Mouse (Mus musculus): ENCODE data around the gene Inppl1. TPM values are rescaled to one million over a fixed set of nuclear protein-coding genes. Genes with fewer than 3 reads are reported as not detected.
A peak's percentile ranks its signal among the peaks of the same experiment; 100 is the strongest.

Gene Inppl1
- polyA plus RNA-seq, 1 experiment from 2014 or later = 24.6 TPM

DNA sequence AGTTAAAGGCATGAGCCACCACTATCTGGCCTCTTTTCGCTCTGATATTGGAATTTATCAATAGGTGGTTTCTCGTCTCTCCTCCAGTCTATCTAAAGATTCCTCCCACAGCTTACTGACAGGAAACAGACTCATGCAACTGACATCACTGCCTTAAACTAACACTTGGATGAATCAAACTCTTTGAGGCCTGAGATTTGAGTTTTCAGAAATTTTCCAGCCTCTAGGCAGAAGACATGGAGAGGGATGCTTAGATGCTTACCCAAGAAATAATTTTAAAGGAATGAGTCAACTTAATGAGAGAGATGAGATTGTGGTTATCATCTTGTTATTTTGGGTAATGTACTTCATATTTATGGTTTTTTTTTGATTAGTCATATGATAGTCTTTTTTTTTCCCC lies 15.8 kb upstream of the Inppl1 start:
- WGBS = 86% methylated on average over 2 of the region's 2 CpGs
- ATAC-seq (ENCODE audit: low FRiP score, low TSS enrichment) = no peak

DNA sequence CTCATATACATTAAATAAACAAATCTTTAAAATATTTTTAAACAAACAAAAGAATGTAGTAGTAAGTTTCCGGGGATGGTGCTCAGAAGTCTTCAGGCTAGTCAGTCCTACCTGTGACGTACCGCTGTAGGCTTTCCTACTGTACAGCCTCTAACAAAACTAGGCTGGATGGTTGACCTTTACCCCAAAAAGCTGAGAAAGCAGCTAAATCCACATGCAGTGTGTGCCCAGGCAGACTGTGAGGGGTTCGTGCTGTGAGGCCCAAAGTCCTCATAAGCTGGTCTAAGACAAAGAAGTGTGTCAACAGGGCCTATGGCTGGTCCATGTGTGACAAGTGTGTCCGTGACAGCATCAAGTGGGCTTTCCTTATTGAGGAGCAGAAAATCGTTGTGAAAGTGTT lies 14.8 kb upstream of the Inppl1 start:
- Histone ChIP-seq H3K4me2 (replicated peaks; ENCODE audit: low read depth, low read length) (no peak overlapping the region), H3K4me1 (ENCODE audit: control insufficient read depth, insufficient read depth, low read length) (no peaks in the 10 kb centered on the region), H3K27me3 (ENCODE audit: control insufficient read depth, insufficient read depth, low read length) (no peaks in the 10 kb centered on the region), H3K27ac (ENCODE audit: low read depth, low read length) (no peak overlapping the region), H3K36me3 (ENCODE audit: control insufficient read depth, insufficient read depth, low read length) (no peaks in the 10 kb centered on the region), H3K9me3 (ENCODE audit: control insufficient read depth, low read length) (no peaks in the 10 kb centered on the region), H3K9ac (ENCODE audit: low read depth, low read length) (no peak overlapping the region), H3K4me3 (ENCODE audit: low read length) (no peak overlapping the region)
- 92% methylated on average over 6 of the region's 6 CpGs for WGBS
- ATAC-seq (ENCODE audit: low FRiP score, low TSS enrichment) = no peak

More for the DNA sequence above, 15.8 kb upstream of the Inppl1 start:
- Histone ChIP-seq H3K4me1 (ENCODE audit: control insufficient read depth, insufficient read depth, low read length) (no peaks in the 10 kb centered on the region), H3K27ac (ENCODE audit: low read depth, low read length) (no peak overlapping the region), H3K4me3 (ENCODE audit: low read length) (no peak overlapping the region), H3K27me3 (ENCODE audit: control insufficient read depth, insufficient read depth, low read length) (no peaks in the 10 kb centered on the region), H3K9me3 (ENCODE audit: control insufficient read depth, low read length) (no peaks in the 10 kb centered on the region), H3K36me3 (ENCODE audit: control insufficient read depth, insufficient read depth, low read length) (no peaks in the 10 kb centered on the region), H3K9ac (ENCODE audit: low read depth, low read length) (no peak overlapping the region), H3K4me2 (replicated peaks; ENCODE audit: low read depth, low read length) (no peak overlapping the region)

DNA sequence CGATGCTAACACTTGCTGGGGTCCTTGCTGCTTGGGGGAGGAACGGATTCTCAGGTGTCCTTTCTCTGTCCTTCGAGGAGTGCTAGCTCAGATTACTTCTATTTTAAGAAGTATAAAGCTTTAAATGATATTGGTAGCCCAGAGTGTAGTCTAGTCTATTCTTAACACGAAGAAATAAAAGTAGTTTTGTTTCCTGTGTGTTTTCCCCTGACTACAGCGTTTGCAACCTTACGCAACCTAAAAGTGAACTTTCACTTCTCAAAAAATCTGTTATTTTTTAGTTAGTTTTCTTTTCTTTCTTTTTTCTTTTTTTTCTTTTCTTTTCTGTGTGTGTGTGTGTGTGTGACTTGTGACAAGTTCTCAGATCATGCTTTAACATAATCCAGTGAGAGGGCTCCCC lies 13.7 kb upstream of the Inppl1 start:
- no peaks in the 10 kb centered on the region for H3K9me3 ChIP-seq (ENCODE audit: control insufficient read depth, low read length)
- no peaks in the 10 kb centered on the region for H3K27me3 ChIP-seq (ENCODE audit: control insufficient read depth, insufficient read depth, low read length)
- no peaks in the 10 kb centered on the region for H3K4me1 ChIP-seq (ENCODE audit: control insufficient read depth, insufficient read depth, low read length)
- no peak overlapping the region for H3K9ac ChIP-seq (ENCODE audit: low read depth, low read length)
- H3K4me3 ChIP-seq (ENCODE audit: low read length) = no peak overlapping the region
- no peaks in the 10 kb centered on the region for H3K36me3 ChIP-seq (ENCODE audit: control insufficient read depth, insufficient read depth, low read length)
- no peak overlapping the region for H3K4me2 ChIP-seq (replicated peaks; ENCODE audit: low read depth, low read length)
- no peak for ATAC-seq (ENCODE audit: low FRiP score, low TSS enrichment)
- no peak overlapping the region for H3K27ac ChIP-seq (ENCODE audit: low read depth, low read length)
- 75% methylated on average over 6 of the region's 6 CpGs for WGBS

DNA sequence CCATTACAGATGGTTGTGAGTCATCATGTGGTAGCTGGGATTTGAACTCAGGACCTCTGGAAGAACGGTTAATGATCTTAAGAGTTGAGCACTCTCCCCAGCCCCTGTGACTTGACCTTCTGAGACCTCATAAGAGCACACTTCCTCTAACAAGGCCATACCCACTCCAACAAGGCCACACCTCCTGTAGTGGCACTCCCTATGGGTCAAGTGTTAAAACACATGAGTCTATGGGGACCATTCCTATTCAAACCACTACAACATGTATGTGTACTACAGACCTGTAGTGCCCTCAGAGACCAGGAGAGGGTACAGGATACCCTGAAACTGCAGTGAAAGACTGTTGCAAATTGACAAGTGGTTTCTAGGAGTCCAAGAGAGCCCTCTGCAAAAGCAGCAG lies 9.9 kb upstream of the Inppl1 start:
- ATAC-seq (ENCODE audit: low FRiP score, low TSS enrichment) = no peak
- no peaks in the 10 kb centered on the region for H3K27me3 ChIP-seq (ENCODE audit: control insufficient read depth, insufficient read depth, low read length)
- 100% methylated on average over 1 of the region's 1 CpGs for WGBS

DNA sequence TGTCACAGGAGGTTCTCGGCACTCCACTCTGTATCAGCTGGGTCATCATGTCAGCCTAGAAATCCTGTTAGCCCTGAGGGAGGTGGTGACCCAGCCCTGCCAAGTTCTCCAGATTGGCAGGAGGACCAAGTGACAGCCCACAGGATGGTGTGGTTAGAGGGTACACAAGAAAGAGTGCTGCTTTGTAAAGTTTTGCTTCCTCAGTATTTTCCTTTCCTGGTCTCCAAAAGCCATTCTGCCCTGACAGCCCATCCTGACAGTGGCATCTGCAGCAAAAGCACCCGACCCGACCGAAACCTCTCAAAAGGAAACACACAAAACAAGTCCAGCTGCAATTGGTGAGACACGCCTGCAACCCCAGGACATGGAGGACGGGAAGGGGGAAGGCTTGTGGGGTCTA lies 6.2 kb upstream of the Inppl1 start:
- H3K9ac ChIP-seq (ENCODE audit: low read depth, low read length) = no peak overlapping the region
- H3K27ac ChIP-seq (ENCODE audit: low read depth, low read length) = no peak overlapping the region
- no peaks in the 10 kb centered on the region for H3K36me3 ChIP-seq (ENCODE audit: control insufficient read depth, insufficient read depth, low read length)
- peaks cover 2% of the 10 kb centered on the region; the same call in 1 of the 2 replicates for H3K4me1 ChIP-seq (ENCODE audit: control insufficient read depth, insufficient read depth, low read length)
- ATAC-seq (ENCODE audit: low FRiP score, low TSS enrichment) = no peak
- no peak overlapping the region for H3K4me3 ChIP-seq (ENCODE audit: low read length)
- H3K9me3 ChIP-seq (ENCODE audit: control insufficient read depth, low read length) = no peaks in the 10 kb centered on the region
- 77% methylated on average over 6 of the region's 6 CpGs for WGBS
- H3K4me2 ChIP-seq (replicated peaks; ENCODE audit: low read depth, low read length) = no peak overlapping the region
- H3K27me3 ChIP-seq (ENCODE audit: control insufficient read depth, insufficient read depth, low read length) = no peaks in the 10 kb centered on the region

More for the DNA sequence above, 9.9 kb upstream of the Inppl1 start:
- H3K27ac ChIP-seq (ENCODE audit: low read depth, low read length) = no peak overlapping the region
- H3K4me2 ChIP-seq (replicated peaks; ENCODE audit: low read depth, low read length) = no peak overlapping the region
- no peak overlapping the region for H3K4me3 ChIP-seq (ENCODE audit: low read length)
- H3K9ac ChIP-seq (ENCODE audit: low read depth, low read length) = no peak overlapping the region
- no peaks in the 10 kb centered on the region for H3K36me3 ChIP-seq (ENCODE audit: control insufficient read depth, insufficient read depth, low read length)
- H3K4me1 ChIP-seq (ENCODE audit: control insufficient read depth, insufficient read depth, low read length) = no peaks in the 10 kb centered on the region
- H3K9me3 ChIP-seq (ENCODE audit: control insufficient read depth, low read length) = no peaks in the 10 kb centered on the region

DNA sequence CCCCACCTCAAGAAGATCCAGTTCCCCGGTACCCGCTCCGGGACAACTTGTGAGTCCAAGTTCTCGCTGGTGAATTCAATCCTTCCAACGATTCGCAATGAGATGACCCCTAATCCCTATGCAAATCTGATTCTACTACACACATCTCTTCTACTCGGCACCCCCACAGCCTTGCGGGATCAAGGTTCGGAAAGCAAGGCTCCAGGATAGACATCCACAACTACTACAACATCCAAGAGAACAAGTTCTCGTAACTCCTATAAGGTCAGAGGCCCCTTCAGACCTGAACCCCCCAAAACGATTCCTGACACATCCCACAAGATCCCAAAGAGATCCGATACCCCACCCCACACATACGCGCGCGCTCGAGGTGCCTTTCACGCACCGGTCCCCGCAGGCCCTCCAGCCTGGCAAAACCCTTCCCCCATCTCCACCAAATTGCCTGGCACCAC lies 849 bp downstream of the Inppl1 start:
- no peaks in the 10 kb centered on the region for H3K27me3 ChIP-seq (ENCODE audit: control insufficient read depth, insufficient read depth, low read length)
- H3K9me3 ChIP-seq (ENCODE audit: control insufficient read depth, low read length) = no peaks in the 10 kb centered on the region
- peak overlapping the region; percentile 93 for H3K9ac ChIP-seq (ENCODE audit: low read depth, low read length)
- peaks cover 17% of the 10 kb centered on the region; the same call in 1 of the 2 replicates for H3K4me1 ChIP-seq (ENCODE audit: control insufficient read depth, insufficient read depth, low read length)
- under 1% methylated on average over 20 of the region's 20 CpGs for WGBS
- peaks cover 21% of the 10 kb centered on the region for H3K36me3 ChIP-seq (ENCODE audit: control insufficient read depth, insufficient read depth, low read length)
- H3K4me3 ChIP-seq (ENCODE audit: low read length) = peak overlapping the region; percentile 83
- H3K4me2 ChIP-seq (replicated peaks; ENCODE audit: low read depth, low read length) = peak overlapping the region; percentile 64
- H3K27ac ChIP-seq (ENCODE audit: low read depth, low read length) = peak overlapping the region; percentile 91
- peak; percentile 0; the same call in 1 of the 2 replicates for ATAC-seq (ENCODE audit: low FRiP score, low TSS enrichment)

DNA sequence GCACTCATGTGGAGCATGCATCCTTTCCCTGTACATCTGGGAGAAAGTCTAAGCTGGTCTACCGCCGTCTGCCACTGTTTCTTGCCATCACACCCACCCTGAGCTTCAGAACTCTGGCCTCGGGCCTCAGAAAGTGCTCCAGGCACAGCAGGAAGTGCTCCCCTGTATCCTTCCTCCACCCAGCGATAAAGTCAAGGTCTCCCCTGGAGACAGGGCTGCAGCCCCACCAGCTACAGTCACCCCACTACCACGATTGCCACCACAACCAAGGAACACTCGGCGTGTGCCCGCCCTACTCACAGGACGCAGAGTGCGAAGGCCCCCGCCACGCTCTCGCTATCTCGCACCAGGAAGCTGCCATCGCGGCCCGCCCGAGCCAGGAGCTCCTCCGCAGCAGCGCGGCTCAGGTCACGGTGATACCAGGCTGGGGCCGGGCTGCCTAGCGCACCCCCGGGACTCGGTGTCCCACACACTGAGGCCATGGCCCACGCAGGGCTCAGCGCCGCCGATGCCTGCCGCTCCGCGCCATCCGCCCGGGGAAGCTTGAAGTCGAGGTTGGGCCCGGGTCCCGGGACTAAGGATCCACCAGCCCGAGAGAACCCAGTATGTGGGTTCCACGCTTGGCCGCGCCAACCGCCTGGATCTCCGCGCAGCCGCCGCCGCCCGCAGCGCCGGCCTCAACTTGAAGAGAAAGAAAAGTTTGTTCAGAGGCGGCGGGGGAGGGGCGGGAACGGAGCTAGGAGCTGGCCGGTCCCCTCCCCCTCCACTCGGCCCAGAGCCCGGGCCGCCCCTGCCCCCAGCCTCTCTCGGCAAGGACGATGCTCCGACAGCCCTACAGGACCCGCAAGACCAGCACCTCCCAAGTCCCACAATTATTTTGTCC lies 1.5 kb downstream of the Inppl1 start:
- peak overlapping the region; percentile 83 for H3K4me3 ChIP-seq (ENCODE audit: low read length)
- ATAC-seq (ENCODE audit: low FRiP score, low TSS enrichment) = peak; percentile 51
- peaks cover 28% of the 10 kb centered on the region for H3K36me3 ChIP-seq (ENCODE audit: control insufficient read depth, insufficient read depth, low read length)
- WGBS = under 1% methylated on average over 56 of the region's 63 CpGs
- peak overlapping the region; percentile 93 for H3K9ac ChIP-seq (ENCODE audit: low read depth, low read length)
- no peaks in the 10 kb centered on the region for H3K9me3 ChIP-seq (ENCODE audit: control insufficient read depth, low read length)
- peak overlapping the region; percentile 91 for H3K27ac ChIP-seq (ENCODE audit: low read depth, low read length)
- H3K4me2 ChIP-seq (replicated peaks; ENCODE audit: low read depth, low read length) = peak overlapping the region; percentile 64
- H3K4me1 ChIP-seq (ENCODE audit: control insufficient read depth, insufficient read depth, low read length) = peaks cover 17% of the 10 kb centered on the region; the same call in 1 of the 2 replicates
- no peaks in the 10 kb centered on the region for H3K27me3 ChIP-seq (ENCODE audit: control insufficient read depth, insufficient read depth, low read length)

DNA sequence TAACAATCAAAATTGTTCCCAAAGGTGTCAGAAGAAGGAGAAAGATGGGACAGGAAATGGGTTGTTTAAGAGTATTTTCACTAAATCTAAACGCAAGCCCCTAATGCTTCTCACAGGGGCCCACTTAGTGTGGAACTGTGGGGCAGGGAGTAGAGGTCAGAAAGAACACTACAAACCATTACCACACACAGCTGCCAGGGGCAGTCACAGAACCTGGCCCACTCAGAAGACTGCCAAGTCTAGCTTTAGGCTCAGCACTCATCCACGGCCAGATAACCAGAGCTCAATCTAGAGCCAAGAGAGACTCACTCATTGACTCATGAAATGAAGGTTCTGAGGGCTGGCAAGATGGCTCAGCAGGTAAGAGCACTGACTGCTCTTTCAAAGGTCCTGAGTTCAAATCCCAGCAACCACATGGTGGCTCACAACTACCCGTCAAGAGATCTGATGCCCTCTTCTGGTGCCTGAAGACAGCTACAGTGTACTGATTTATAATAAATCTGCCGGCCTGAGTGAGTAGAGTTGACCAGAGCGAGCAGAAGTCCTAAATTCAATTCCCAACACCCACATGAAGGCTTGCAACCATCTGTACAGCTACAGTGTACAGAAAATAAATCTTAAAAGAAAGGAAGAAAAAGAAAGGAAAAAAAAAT lies 2.4 kb downstream of the Inppl1 start:
- peak overlapping the region; percentile 64 for H3K4me2 ChIP-seq (replicated peaks; ENCODE audit: low read depth, low read length)
- ATAC-seq (ENCODE audit: low FRiP score, low TSS enrichment) = no peak
- H3K4me3 ChIP-seq (ENCODE audit: low read length) = peak overlapping the region; percentile 83
- H3K27ac ChIP-seq (ENCODE audit: low read depth, low read length) = peak overlapping the region; percentile 91; the same call in 1 of the 2 replicates
- peaks cover 17% of the 10 kb centered on the region; the same call in 1 of the 2 replicates for H3K4me1 ChIP-seq (ENCODE audit: control insufficient read depth, insufficient read depth, low read length)
- peaks cover 37% of the 10 kb centered on the region for H3K36me3 ChIP-seq (ENCODE audit: control insufficient read depth, insufficient read depth, low read length)
- H3K27me3 ChIP-seq (ENCODE audit: control insufficient read depth, insufficient read depth, low read length) = no peaks in the 10 kb centered on the region
- WGBS = 36% methylated on average over 5 of the region's 5 CpGs
- H3K9me3 ChIP-seq (ENCODE audit: control insufficient read depth, low read length) = no peaks in the 10 kb centered on the region
- H3K9ac ChIP-seq (ENCODE audit: low read depth, low read length) = peak overlapping the region; percentile 93

DNA sequence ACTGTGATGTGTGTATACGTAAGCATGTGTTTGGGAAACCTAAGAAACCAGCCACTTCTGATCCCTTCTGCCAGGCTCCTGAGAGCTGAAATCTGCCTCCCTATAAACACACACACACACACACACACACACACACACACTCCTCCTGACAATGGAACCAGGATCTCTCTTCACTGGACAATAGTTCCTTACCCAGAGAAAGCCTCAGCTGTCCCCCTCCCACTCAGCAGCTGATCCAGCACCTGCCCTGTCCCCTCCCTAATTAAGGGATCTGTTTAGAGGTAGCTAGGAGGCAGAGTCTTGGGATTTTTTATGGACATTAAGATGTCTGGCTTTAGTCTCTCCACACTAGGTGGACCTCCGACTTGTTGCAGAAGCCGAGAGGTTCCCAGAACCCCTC lies 3.1 kb downstream of the Inppl1 start:
- H3K27me3 ChIP-seq (ENCODE audit: control insufficient read depth, insufficient read depth, low read length) = no peaks in the 10 kb centered on the region
- ATAC-seq (ENCODE audit: low FRiP score, low TSS enrichment) = no peak
- H3K27ac ChIP-seq (ENCODE audit: low read depth, low read length) = no peak overlapping the region
- peak overlapping the region; percentile 64 for H3K4me2 ChIP-seq (replicated peaks; ENCODE audit: low read depth, low read length)
- no peaks in the 10 kb centered on the region for H3K9me3 ChIP-seq (ENCODE audit: control insufficient read depth, low read length)
- 64% methylated on average over 3 of the region's 3 CpGs for WGBS
- no peak overlapping the region for H3K9ac ChIP-seq (ENCODE audit: low read depth, low read length)
- H3K4me3 ChIP-seq (ENCODE audit: low read length) = peak overlapping the region; percentile 83; the same call in 1 of the 2 replicates
- peaks cover 44% of the 10 kb centered on the region for H3K36me3 ChIP-seq (ENCODE audit: control insufficient read depth, insufficient read depth, low read length)
- peaks cover 17% of the 10 kb centered on the region; the same call in 1 of the 2 replicates for H3K4me1 ChIP-seq (ENCODE audit: control insufficient read depth, insufficient read depth, low read length)
